Mouse (Mus musculus) olfactory bulb, adult 2 months (tissue): Measurements from ENCODE around the gene Atf4. TPM values are rescaled to one million over a fixed set of nuclear protein-coding genes. Genes with fewer than 3 reads are reported as not detected.

ENCODE experiments used
- H3K27ac ChIP-seq: fragments of 200-500 bp; 2 replicates; pipeline ENCODE4 v1.5.1; 2012; ENCODE audit warnings: low read depth, low read length; ENCODE audit not compliant: insufficient read depth
- H3K4me1 ChIP-seq: fragments of 200-500 bp; 2 replicates; pipeline ENCODE4 v1.6.1; 2012; ENCODE audit warnings: low read length; ENCODE audit not compliant: control insufficient read depth, insufficient read depth
- H3K4me3 ChIP-seq: fragments of 200-500 bp; 2 replicates; pipeline ENCODE4 v1.5.1; 2012; ENCODE audit warnings: mild to moderate bottlenecking, low read depth, low read length, moderate library complexity; ENCODE audit not compliant: insufficient read depth
- CTCF ChIP-seq: fragments of 200-500 bp; IDR thresholded peaks from 2 replicates; pipeline ENCODE4 v1.5.1; 2012; ENCODE audit warnings: low read depth, mild to moderate bottlenecking, low read length, moderate library complexity; ENCODE audit not compliant: insufficient read depth
- POLR2A ChIP-seq: fragments of 200-500 bp; IDR thresholded peaks from 2 replicates; pipeline ENCODE4 v1.6.1; 2012; ENCODE audit warnings: mild to moderate bottlenecking, low read depth, low read length, moderate library complexity; ENCODE audit not compliant: insufficient read depth
- WGBS: fragments of 180-500 bp; shearing (Covaris S2); methylation state at CpG from one replicate; pipeline ENCODE4 v1.1.7; 2018; 5-methylcytosine and 5-hydroxymethylcytosine counted together
- polyA plus RNA-seq: library from polyadenylated mRNA; stranded (reverse); fragments of >200 nt; gene quantifications from 2 replicates; pipeline ENCODE4 v1.2.4, GENCODE M21; 2012; ENCODE audit warnings: low replicate concordance; ENCODE audit not compliant: missing spikeins, insufficient read depth, insufficient read length

Atf4 gene
- polyA plus RNA-seq, 1 experiment, result not detected

- peak within 1 kb of the TSS; percentile 91 for H3K4me3 ChIP-seq
- H3K27ac ChIP-seq, result peak within 1 kb of the TSS; percentile 6; the same call in 1 of the 2 replicates
- under 1% methylated on average over 66 of the region's 66 CpGs for WGBS
- TF ChIP-seq POLR2A (peak; percentile 70), CTCF (no peak)
- H3K4me1 ChIP-seq, result peaks cover 8% of the 10 kb centered on the region
Observed at GRCm38 (mm10) chr15:80263610-80264575, 8.9 kb downstream of the Atf4 start, which contains the start of gene Rps19bp1. Gene Rps19bp1 (minus strand): TSS chr15:80264315.

GRCm38 (mm10) chr15:80266281-80266680 lies 11.3 kb downstream of the Atf4 start:
- 0% methylated on average over 2 of the region's 2 CpGs for WGBS
- no peak overlapping the region for H3K4me3 ChIP-seq
- H3K27ac ChIP-seq, result no peak overlapping the region
- peaks cover 8% of the 10 kb centered on the region for H3K4me1 ChIP-seq
- no peak for TF ChIP-seq POLR2A
- 0 out of 2 replicates have a peak, but pooled peaks have one; percentile 7 for TF ChIP-seq CTCF

GRCm38 (mm10) chr15:80271858-80272396 lies 16.9 kb downstream of the Atf4 start:
- peaks cover 7% of the 10 kb centered on the region for H3K4me1 ChIP-seq
- no peak overlapping the region for H3K4me3 ChIP-seq
- H3K27ac ChIP-seq, result no peak overlapping the region
- no peak for TF ChIP-seq POLR2A
- WGBS, result 55% methylated on average over 3 of the region's 3 CpGs

GRCm38 (mm10) chr15:80277107-80277506 lies 22.1 kb downstream of the Atf4 start:
- Histone ChIP-seq H3K4me3 (no peak overlapping the region), H3K27ac (peak overlapping the region; percentile 71), H3K4me1 (peaks cover 35% of the 10 kb centered on the region)
- TF ChIP-seq POLR2A (no peak), CTCF (peak; percentile 31; the same call in 1 of the 2 replicates)
- WGBS, result 25% methylated on average over 9 of the region's 9 CpGs

GRCm38 (mm10) chr15:80277625-80278024 lies 22.6 kb downstream of the Atf4 start:
- no peak for TF ChIP-seq POLR2A
- no peak for TF ChIP-seq CTCF
- 7% methylated on average over 6 of the region's 6 CpGs for WGBS
- Histone ChIP-seq H3K4me1 (peaks cover 38% of the 10 kb centered on the region), H3K27ac (peak overlapping the region; percentile 98), H3K4me3 (no peak overlapping the region)

- Histone ChIP-seq H3K4me1 (peaks cover 44% of the 10 kb centered on the region), H3K4me3 (peak overlapping the region; percentile 48), H3K27ac (peak overlapping the region; percentile 98)
- TF ChIP-seq CTCF (no peak), POLR2A (peak; percentile 52; the same call in 1 of the 2 replicates)
- WGBS, result 25% methylated on average over 5 of the region's 5 CpGs
Observed at GRCm38 (mm10) chr15:80278121-80278759, 23.3 kb downstream of the Atf4 start.

GRCm38 (mm10) chr15:80279053-80279452 lies 24.1 kb downstream of the Atf4 start:
- peak overlapping the region; percentile 48 for H3K4me3 ChIP-seq
- peak overlapping the region; percentile 97 for H3K27ac ChIP-seq
- peaks cover 50% of the 10 kb centered on the region for H3K4me1 ChIP-seq
- 37% methylated on average over 2 of the region's 2 CpGs for WGBS
- no peak for TF ChIP-seq POLR2A
- TF ChIP-seq CTCF, result no peak

GRCm38 (mm10) chr15:80280646-80281045 lies 25.7 kb downstream of the Atf4 start:
- H3K27ac ChIP-seq, result no peak overlapping the region
- no peak for TF ChIP-seq POLR2A
- peak; percentile 34; the same call in 1 of the 2 replicates for TF ChIP-seq CTCF
- H3K4me1 ChIP-seq, result peaks cover 64% of the 10 kb centered on the region
- WGBS, result 20% methylated on average over 6 of the region's 6 CpGs
- H3K4me3 ChIP-seq, result no peak overlapping the region
